Mouse (Mus musculus) liver, adult 2 months (tissue): Measurements from ENCODE around the gene Plpp1.

ENCODE experiments used
- CTCF ChIP-seq: fragments of 200-500 bp; IDR thresholded peaks from 2 replicates; pipeline ENCODE4 v1.5.1; 2011; ENCODE audit warnings: low read depth, low read length, control low read depth
- POLR2A ChIP-seq: fragments of 200-500 bp; IDR thresholded peaks from 2 replicates; pipeline ENCODE4 v1.6.1; 2011; ENCODE audit warnings: low read length, control low read depth; ENCODE audit not compliant: insufficient read depth; ENCODE audit errors: extremely low read depth

DNA sequence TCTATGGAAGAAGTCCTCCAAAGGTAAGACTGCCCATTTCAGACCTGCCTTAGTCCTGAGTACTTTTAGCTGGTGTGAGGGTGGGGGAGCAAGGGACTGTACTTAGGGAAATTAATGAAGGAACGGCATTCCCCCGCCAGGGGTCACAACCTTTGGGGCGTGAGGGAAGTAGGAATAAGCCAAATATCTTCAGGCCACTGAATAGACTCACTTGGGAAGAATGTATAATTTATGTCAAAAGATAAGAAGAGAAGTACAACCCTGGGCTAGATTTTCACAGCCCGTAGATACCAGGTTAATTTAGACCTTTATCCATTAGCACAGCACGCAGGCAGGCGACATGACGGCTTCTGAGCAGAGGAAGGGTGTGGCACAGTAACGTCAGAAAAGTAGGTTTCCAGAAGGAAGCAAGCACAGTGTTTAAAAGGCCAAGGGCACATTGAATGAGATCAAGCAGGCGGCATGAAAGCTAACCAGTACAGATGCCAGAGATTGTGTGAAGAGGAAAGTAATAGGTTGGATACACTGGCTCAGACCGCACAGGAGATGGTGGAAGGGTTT, 37.0 kb upstream of the Plpp1 start:
- TF ChIP-seq CTCF (no peak), POLR2A (no peak)
